Mouse (Mus musculus): Measurements from ENCODE around the gene Akap2.
A peak's percentile ranks its signal among the peaks of the same experiment; 100 is the strongest.

- TF ChIP-seq POLR2A (IDR thresholded peaks at IDR 0.05; ENCODE audit: extremely low read depth, insufficient read depth, low read length) (peak; percentile 48; the same call in 1 of the 2 replicates), CTCF (IDR thresholded peaks at IDR 0.05; ENCODE audit: extremely low read depth, insufficient read depth, low read length) (no peak)
These were observed 127.6 kb downstream of the Akap2 start for GRCm38 (mm10) chr4:57845031-57845431.

Data from cortical plate, adult 2 months (tissue).